Mouse (Mus musculus) T-cell, adult 2 months (primary cell): ENCODE results near the gene Zfp382.
A peak's percentile ranks its signal among the peaks of the same experiment; 100 is the strongest.
"Not testable (repeated sequence)": the region's sequence is repeated elsewhere in the genome, so short reads cannot be mapped to it uniquely, and the experiment has no call there.

ENCODE experiments used
- DNase-seq: peaks from one replicate; pipeline ENCODE4 v3.0.0; 2022; ENCODE audit warnings: low spot score

Zfp382 gene

GRCm38 (mm10) chr7:30147011-30147410 is 25.3 kb downstream of the Zfp382 start:
- no peak for DNase-seq

- DNase-seq = no peak
Observed at GRCm38 (mm10) chr7:30154040-30154439, 32.3 kb downstream of the Zfp382 start.

- no peak for DNase-seq
Observed at GRCm38 (mm10) chr7:30155507-30155906, 33.8 kb downstream of the Zfp382 start.

GRCm38 (mm10) chr7:30163113-30163512 is 41.4 kb downstream of the Zfp382 start:
- DNase-seq = no peak

- no peak for DNase-seq
Observed at GRCm38 (mm10) chr7:30164745-30165144, 43.0 kb downstream of the Zfp382 start.

- no peak for DNase-seq
Observed at GRCm38 (mm10) chr7:30168914-30169582, 47.3 kb downstream of the Zfp382 start.

GRCm38 (mm10) chr7:30169583-30170282 is 48.0 kb downstream of the Zfp382 start, which contains the start of gene Zfp146:
Gene Zfp146 (minus strand): TSS chr7:30169750.
- DNase-seq = peak; percentile 90

- no peak for DNase-seq
Observed at GRCm38 (mm10) chr7:30170283-30170951, 48.7 kb downstream of the Zfp382 start.

GRCm38 (mm10) chr7:30176474-30176873 is 54.7 kb downstream of the Zfp382 start:
- no peak for DNase-seq

GRCm38 (mm10) chr7:30178256-30178655 is 56.5 kb downstream of the Zfp382 start:
- DNase-seq = no peak

- peak; percentile 75 for DNase-seq
Observed at GRCm38 (mm10) chr7:30181308-30181707, 59.6 kb downstream of the Zfp382 start.

- DNase-seq = not testable (repeated sequence)
Observed at GRCm38 (mm10) chr7:30181929-30182328, 60.2 kb downstream of the Zfp382 start.

GRCm38 (mm10) chr7:30183189-30183588 is 61.4 kb downstream of the Zfp382 start:
- DNase-seq = not testable (repeated sequence)

- peak; percentile 73 for DNase-seq
Observed at GRCm38 (mm10) chr7:30183879-30184289, 62.1 kb downstream of the Zfp382 start, which contains the start of gene Cox7a1. Gene Cox7a1 (plus strand): TSS chr7:30184144.
